Mouse (Mus musculus): ENCODE data around the gene Pros1. TPM values are rescaled to one million over a fixed set of nuclear protein-coding genes. Genes with fewer than 3 reads are reported as not detected.

Pros1 gene
- total RNA-seq (2021) = 1 to 10 TPM; 8.1 to 9.0 TPM
- long read RNA-seq, experiment 1, transcript Pros1-201 (15 exons, 3,303 nt) = major isoform, 16 of 18 reads
- long read RNA-seq, experiment 1, partial matches to known transcripts = 0 of 18 reads
- long read RNA-seq, experiment 1, other reads (novel, unspliced or antisense) = 2 of 18 reads
- long read RNA-seq, experiment 2, transcript Pros1-201 (15 exons, 3,303 nt) = major isoform, 17 of 17 reads
- long read RNA-seq, experiment 2, partial matches to known transcripts = 0 of 17 reads
- long read RNA-seq, experiment 2, other reads (novel, unspliced or antisense) = 0 of 17 reads

DNA sequence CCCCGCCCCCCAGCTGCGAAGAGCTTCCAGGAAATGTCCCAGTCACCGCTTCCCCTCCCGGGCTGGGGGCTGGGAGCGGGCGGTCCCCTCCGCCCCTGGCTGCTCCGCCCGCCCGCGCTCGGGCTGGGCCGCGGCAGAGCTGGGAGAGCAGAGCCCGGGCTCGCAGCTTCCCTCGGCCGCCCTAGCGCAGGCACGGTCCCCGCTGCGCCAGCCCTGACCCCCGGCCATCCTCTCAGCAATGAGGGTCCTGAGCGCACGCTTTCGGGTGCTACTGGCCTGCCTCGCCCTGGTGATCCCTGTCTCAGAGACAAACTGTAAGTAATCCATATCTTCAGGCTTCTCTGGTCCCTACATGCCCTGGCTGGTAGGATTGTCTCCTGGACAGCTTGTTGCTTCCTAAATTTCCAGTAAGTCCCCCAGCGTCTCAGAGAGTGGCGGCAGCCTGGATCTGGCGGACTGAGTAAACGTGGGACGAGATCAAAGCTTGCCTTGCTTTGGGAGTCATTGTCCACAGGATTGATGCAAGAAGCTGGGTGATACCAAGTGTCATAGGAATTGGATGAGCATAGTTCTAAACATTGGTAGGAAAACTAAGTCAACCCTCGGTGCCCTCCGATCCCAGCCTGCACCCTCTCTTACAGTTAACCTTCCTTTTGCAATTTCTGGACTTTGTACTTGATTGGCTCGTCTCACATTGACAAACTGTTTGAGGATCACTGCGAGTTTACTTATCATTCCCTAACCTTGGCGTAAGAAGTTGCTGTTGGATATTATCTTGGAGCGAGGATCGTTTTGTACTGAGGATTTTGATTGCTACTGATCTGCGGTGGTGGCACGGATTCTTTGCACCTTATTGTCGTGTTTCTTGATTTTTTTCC, at the start of gene Pros1:
TSS of gene Pros1 (plus strand) at position 117 of the 878 bp plus-strand sequence.
- peak; percentile 19 to 28 for DNase-seq (ENCODE audit: low spot score in 2 of 2)

DNA sequence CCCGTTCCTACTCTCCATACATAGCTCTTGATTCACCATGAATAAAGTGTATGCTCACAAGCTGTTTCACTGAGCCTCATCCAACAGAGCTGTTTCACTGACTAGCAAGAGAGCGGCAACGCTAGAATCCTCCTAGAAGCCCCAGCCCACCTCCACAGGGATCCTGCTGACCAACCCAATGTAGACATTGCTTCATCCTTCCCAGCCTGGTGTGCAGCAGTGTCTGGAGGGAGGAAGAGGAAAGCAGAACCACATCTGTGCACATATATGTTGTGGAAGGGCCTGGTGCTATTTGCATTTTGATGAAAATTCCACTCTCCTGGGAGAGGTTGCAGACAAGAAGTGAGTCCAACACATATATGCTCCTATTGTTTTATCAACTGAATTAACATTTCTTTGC, 49.5 kb upstream of the Pros1 start:
- DNase-seq (ENCODE audit: low spot score in 2 of 2) = no peak

DNA sequence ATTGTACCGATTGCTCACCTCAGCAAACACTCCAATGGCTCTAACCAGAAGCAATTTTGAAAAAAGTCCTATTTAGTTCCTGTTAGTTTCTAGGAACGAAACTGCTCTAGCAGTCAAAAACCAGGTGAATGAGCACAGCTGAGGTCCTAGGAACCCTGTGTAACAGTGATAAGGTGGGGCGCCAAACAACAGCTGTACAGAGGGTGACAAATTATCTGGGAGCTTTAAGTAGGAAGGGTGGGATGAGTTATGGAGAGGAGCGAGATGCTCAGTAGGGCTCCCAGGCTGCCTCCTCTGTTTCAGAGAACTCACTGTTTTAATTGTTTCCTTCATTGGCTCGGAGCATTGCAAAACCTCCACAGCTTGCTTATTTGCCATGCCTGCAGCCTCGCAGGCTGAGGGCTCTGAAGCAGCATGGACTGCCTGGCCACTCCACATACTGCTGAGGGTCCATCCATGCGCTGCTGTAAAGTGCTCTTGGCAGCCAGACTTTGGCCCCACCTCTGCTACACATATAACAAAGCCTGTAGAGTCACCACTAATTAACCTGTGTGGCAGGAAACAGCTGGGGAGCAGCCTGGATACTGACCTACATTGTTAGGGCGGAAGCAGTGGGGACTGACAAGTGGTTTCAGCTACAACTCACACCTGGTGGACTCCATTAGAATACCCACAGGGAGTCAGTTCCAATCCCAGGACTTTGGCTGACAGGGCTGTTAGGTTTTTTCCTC, 46.7 kb upstream of the Pros1 start:
- DNase-seq (ENCODE audit: low spot score in 2 of 2) = no peak

DNA sequence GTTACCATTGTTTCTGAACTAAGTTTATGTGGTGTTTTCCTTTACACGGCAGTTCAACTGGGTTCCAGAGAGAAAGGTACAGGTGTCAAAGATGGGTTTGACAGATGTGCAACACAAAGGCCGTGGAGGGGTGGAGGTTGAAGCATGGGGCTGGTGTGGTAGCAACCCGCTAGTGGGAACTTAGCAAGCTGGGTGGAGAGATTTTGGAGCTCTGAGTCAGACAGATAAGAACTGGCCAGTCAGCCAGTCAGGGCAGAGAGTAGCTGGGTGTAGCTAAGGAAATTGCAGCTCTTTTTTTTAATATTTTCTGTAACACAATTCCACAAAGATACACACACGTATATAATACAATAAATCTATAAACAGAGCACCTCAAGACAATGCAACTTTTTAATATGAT, 43.3 kb upstream of the Pros1 start:
- no peak for DNase-seq (ENCODE audit: low spot score in 2 of 2)

DNA sequence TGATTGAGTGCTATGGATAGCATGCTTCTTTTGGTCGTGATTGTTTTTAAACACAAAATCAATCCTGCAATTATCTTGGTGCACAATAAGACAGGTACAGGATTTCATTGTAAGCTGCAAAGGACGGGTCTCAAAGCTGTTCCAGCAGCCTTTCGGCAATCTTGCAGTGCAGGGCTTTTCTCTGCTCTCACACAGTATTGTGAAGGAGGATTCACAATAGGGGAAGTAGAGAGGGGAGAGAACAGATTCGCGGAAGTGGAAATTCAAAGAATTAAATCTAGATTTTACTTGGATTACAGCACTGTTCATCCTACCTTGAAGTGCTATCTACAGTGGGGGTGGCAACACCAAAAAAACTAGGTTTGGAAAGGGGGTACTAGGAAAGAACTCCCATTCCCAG, 40.3 kb upstream of the Pros1 start:
- DNase-seq (ENCODE audit: low spot score in 2 of 2) = no peak

DNA sequence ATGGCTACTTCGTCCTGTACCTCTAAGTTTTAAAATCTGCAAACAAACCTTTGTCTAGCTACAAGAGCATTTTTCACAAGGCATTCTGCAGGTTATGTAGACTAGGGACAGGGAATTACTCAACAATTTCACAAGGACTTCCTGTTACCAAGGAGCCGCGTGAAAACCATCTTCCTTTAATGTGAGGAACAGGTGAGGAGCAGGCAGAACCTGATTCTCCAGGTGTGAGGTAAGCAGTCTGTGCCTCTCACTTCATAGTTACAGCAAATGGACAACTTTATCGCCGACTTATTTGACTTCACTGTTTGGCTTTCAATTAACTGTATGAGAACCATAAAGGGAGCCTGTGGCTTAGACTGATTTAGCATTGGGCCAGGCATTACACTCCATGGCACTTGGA, 39.6 kb upstream of the Pros1 start, which contains the start of gene Stx19:
TSS of gene Stx19 (plus strand) at position 186 of the 400 bp plus-strand sequence.
- DNase-seq (ENCODE audit: low spot score in 2 of 2) = no peak

DNA sequence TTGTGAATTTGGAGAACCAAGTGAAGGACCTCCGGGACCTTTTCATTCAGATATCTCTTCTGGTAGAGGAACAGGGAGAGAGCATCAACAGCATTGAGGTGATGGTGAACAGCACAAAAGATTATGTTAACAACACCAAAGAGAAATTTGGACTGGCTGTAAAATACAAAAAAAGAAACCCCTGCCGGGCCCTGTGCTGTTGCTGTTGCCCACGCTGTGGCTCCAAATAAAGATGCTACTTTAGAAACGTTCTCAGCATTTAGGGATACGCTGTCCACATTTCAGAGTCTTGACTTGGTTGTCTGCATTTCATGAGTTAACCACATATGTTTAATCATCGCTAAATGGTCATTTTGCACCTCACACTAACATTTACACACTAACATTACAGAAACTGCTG, 31.6 kb upstream of the Pros1 start:
- no peak for DNase-seq (ENCODE audit: low spot score in 2 of 2)

DNA sequence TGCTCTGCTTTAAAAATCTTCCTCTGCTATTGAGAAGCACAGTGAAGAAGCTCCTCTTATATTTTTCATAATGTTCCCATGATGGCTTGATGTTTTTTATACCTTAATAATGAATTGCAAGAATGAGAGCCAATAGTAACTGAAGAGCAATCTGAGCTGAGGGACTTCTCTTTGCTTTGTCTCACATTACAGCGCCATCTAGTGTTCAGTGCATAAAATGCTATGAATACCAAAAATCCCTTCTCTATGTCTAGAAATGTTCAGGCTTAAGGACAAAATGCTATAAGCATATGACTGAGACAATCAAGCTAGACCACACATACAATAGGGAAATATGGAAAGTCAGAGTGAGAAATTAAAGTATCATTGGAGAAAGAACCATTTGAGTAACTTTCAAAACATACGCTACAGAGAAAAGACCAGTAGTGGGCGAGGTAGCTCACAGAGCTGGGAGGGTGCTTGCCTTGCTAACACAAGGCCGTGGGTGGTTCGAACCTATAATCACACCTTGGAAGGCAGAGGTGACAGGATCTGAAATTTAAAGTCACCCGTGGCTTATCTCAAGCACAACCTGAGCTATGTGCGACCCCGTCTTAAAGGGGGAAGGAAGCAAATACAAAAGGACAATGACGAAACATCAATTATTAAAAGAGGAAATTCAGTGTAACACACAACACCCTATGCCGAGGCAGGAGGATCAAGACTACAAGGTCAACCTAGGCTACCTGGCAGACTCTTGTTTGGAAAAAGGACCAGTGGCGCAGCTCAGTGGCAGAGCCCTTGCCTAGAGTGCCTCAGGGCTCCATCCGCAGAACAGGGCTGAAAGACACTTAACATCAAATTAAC, 27.7 kb upstream of the Pros1 start:
- DNase-seq (ENCODE audit: low spot score in 2 of 2) = peak in 1 of 2 experiments; percentile 50

DNA sequence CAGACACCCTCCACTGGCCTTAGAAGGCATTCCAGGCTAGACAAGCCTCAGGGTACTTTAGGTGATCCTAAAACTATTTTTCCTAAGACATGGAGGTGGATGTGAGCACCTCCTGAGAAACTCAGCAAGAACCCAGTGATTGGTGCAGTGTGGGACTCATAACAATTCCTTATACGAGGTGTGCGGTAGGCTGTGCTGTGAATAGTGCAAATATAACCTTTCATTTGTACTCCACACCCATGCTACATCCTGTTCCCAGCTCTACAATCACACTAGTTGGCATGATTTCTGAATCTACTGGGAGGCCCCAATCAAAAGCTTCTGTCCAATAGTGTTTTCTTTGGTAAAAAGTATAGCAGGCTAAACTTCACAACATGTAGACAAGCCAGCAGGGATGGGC, 22.1 kb upstream of the Pros1 start:
- DNase-seq (ENCODE audit: low spot score in 2 of 2) = no peak

DNA sequence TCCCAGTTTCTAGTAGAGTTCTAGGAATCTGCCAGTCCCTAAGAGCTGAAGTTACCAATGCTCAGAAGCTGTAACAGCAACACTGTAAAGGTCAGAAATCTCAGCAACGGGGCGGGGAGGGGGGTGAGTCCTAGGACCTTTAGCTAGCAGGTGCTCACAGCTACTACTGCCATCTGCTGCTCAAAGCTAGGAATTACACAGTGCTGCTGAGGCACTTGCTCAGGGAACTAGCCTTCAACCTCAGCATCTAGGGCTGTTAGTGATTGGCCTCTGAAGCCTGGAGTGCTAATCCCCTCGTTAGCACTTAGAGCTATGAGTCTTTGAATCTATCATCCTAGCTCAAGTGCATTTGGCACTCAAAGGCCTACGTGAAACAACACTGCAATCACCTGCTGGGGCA, 21.6 kb upstream of the Pros1 start:
- no peak for DNase-seq (ENCODE audit: low spot score in 2 of 2)

DNA sequence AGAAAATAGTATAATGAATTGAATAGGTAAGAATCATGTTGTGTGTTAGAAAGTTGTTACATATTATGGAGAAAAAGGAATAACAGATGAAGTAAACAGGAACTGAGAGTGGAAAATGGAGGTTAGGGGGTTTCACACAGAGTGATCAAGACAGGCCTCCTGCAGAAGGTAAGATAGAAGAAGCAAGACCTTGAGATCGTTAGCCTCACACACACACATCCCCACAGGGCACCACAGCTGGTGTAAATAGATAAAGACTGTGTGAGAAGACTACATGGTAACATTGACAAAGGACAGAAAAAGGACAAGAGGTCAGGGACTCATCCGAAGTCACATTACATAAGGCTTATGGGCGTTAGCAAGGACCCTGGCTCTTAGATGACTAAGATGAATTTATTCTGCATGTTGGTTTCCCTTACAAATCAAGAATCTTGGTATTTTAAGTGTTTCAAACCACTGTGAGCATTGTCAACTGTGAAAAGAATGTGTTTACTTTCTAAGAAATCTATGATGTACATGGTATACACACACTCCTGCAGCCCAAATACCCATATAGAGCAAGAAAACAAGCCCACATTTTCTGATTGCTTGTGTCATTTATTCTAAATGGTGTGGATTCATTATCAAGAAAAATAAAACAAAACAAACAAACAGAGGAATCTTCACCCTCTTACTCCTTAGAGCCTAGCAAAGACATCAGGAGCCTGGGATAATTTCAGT, 19.9 kb upstream of the Pros1 start:
- DNase-seq (ENCODE audit: low spot score in 2 of 2) = no peak

DNA sequence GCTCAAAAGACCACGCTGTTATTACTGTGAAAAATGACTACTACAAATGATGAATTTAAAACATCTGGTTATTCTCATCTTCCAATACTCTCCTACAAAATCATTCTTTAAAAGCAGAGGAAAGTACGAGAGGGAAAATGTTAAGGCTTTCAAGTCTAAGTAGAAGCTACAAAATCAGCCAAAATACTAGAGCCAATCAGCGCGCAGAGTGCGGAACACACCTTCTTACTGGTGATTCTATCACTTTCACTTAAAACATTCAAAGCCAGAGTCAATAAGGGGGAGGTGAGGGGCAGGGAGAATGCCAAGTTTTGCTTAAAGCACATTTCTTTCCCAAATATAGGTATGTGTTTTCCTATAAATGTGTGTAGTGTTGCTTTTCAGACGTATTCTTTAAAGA, 8.8 kb upstream of the Pros1 start:
- no peak for DNase-seq (ENCODE audit: low spot score in 2 of 2)

DNA sequence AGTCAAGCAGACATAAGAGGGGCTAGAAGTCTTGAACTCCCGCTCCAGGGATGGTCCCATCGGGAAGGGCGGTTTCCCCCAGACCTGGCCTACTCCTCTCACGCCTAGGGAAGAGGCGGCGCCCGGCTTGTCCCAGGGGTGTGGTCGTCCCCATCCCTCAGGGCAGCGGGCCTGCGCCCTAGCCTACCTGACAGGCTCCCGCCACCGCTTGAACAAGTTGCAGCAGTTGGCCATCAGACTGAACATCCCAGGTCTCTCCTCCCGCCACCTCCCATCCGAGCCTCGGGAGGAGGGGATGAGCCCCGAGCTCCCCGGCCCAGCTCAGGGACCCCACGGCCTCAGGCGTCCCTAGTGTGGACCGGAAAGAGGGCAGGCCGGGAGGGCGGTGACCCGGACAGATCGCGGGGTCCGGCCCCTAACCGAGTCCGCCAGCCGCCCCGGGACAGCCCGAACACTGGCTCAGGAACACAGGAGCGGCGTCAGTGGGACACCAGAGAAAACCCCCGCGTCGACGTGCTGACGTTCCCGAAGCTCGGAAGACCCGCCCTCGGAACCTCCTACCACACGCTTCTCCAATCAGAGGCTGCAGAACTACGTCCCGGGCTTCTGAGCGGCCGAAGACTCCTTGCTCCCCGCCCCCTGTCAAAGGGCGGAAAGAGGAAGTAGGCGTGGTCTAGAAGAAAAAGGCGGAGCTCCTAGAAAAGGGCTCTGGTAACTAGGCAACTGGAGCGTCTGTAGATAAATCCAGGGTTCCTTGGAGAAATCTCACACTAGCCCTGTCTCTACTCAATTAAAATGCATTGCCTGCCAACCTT, 7.4 kb upstream of the Pros1 start, which contains the start of gene Arl13b:
TSS of gene Arl13b (minus strand) at position 543 of the 815 bp plus-strand sequence.
- peak; percentile 86 to 97 for DNase-seq (ENCODE audit: low spot score in 2 of 2)

DNA sequence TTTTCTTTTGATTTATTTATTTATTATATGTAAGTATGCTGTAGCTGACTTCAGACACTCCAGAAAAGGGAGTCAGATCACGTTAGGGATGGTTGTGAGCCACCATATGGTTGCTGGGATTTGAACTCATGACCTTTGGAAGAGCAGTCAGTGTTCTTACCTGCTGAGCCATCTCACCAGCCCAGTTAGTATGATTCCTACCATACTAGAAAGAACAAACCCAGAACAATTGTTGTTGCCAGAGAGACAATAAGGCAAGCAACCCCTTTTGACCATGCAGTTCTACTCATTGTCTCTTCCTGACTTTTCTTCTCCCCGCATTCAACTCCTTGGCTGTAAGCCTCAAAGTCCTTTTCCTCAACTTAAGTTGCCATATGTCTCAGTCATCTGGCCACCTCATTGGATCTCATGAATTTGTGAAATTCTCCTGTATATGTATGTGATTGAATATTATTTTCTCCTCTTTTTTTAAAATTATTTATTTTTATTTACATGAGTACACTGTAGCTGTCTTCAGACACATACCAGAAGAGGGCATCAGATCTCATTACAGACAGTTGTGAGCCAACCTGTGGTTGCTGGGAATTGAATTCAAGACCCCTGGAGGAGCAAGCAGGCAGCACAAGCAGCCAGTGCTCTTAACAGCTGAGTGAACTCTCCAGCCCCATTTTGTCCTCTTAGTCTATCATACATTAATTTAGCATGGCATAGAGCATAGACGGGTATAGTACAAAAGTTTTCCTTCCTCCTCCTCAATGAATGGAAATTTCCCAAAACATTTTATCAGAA, 1.4 kb upstream of the Pros1 start:
- DNase-seq (ENCODE audit: low spot score in 2 of 2) = no peak

DNA sequence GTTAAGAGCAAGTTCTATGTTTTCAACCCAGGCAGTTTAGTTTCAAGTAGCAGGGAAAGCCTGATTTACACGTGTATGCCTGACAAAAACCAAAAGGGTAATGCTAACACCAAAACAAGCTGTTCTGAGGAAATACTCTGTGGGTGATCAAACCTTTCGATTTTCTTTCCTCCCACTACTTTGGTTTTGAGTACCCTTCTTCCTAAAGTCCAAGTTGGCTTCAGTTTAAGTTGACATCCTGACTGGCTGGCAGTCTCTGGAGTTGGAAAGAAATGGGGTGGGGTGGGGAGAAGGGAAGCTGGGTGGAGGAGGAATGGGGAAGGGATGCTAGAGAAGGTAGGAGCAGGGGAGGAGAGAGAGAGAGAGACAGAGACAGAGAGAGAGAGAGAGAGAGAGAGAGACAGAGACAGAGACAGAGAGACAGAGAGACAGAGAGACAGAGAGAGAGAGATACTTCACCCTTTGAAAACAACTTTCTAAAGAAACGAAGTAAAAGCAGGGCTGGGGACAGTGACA, 438 bp upstream of the Pros1 start:
- no peak for DNase-seq (ENCODE audit: low spot score in 2 of 2)

DNA sequence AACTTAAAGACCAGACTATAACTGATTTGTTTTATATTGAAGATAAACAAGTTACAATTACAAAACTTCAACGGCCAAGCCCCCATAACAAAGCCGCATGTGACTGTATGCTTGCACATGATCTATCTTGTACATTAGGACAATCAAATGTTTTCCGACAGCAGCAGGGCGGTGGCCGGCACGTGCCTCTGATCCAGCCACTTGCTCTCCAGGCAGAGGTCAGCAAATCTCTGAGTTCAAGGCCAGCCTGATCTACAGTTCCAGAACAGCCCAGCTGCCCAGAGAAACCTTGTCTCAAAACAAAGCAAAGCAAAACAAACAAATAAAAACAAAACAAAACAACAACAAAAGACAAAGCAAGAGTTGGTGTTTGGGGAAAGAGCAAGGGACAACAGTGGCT, 1.3 kb downstream of the Pros1 start:
- no peak for DNase-seq (ENCODE audit: low spot score in 2 of 2)

DNA sequence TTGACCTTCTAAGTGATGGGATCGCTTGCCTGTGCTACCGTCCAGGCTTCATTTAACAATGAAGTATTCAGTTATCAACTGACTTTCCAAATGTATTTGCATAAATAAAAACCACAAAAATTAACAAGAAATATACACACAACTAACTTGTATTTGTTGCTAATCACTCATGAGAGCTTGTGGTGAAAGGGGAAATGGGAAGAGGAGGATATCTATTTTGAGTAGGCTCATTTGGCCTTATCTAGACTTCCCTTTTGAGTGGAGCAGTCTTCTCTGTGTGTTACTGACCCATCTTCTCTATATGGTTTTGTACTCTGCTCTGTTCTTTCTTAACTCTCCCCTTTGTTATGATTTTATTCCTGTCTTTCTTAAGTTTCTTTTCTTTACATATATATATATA, 2.2 kb downstream of the Pros1 start:
- DNase-seq (ENCODE audit: low spot score in 2 of 2) = no peak

DNA sequence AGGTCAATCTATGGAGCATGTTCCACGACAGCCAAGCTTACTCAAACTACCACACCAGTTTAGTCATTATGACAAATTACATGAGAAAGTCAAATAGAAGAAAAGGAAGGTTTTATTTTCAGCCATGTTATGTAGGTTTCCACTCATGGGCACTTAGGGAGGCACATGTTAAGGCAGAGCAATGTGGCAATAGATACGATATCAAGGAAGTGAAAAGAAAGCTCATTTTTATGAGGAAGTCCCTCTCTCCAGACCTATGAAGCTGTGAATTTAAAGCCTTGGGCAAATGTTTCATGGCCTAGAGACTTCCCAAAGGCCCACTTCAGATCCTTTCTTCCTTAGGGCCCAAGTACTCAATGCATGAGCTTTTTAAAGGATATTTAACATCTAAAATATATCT, 3.4 kb downstream of the Pros1 start:
- DNase-seq (ENCODE audit: low spot score in 2 of 2) = no peak

Data from layer of hippocampus, postnatal 14 days (tissue).